Mouse (Mus musculus): Measurements from ENCODE around the gene Fbxl13. TPM values are rescaled to one million over a fixed set of nuclear protein-coding genes. Genes with fewer than 3 reads are reported as not detected.

The Fbxl13 gene
- polyA plus RNA-seq, 1 experiment from 2014 or later: 0.35 TPM

DNA sequence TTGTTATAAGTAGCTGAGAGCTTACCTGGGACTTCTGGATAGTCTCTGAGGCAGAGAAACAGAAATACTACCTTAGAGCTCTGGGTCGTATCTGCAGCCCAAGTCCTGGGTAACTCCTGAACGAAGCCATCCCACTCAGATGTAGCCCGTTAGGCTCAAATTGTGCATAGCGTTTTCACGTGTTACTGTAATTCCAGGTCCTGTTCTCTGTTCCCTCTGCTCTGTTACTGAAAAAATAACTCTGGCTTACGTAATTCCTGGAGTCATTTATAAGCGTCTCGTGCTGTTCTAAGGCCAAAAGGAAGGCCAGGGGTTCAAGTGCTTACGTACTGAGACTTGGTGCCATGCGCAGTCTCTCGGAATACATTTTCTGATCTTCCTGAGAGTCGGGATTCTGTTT is 177.3 kb downstream of the Fbxl13 start:
- no peak overlapping the region for H3K27ac ChIP-seq (ENCODE audit: low read depth)
- H3K9me3 ChIP-seq (ENCODE audit: control insufficient read depth, low read length): no peaks in the 10 kb centered on the region
- H3K9ac ChIP-seq (ENCODE audit: low read length): no peak overlapping the region
- H3K36me3 ChIP-seq (ENCODE audit: control insufficient read depth, insufficient read depth, low read length): no peaks in the 10 kb centered on the region
- DNase-seq (ENCODE audit: low spot score) (no peak), ATAC-seq (replicated peaks; ENCODE audit: low FRiP score, low TSS enrichment, low read depth) (no peak)
- no peaks in the 10 kb centered on the region for H3K4me1 ChIP-seq (replicated peaks; ENCODE audit: control insufficient read depth, insufficient read depth, low read length)
- H3K4me2 ChIP-seq (ENCODE audit: low read length): no peak overlapping the region
- 80% methylated on average over 12 of the region's 12 CpGs for WGBS
- no peaks in the 10 kb centered on the region for H3K27me3 ChIP-seq (replicated peaks; ENCODE audit: control insufficient read depth, insufficient read depth, low read length)
- no peak overlapping the region for H3K4me3 ChIP-seq (ENCODE audit: low read depth, low read length)

DNA sequence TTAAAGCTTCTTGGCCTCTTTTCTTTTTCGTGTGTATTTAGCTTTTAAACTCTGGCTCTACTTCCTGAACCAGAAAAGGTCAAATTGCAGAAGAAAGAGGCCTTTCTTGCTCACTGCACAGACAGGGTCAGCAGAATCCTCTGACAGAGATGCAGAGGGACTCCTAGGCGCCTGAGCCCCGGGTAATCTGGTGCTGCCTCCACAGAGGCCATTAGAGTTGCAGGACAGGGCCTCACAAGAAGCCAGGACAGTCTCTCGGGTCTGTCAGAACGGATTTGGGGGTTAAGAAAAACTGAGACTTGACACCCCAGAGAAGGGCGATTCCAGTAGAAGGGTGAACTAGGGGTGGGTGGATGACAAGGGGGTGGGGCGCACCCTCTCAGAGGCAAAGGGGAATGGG is 178.0 kb downstream of the Fbxl13 start:
- DNase-seq (ENCODE audit: low spot score): no peak

DNA sequence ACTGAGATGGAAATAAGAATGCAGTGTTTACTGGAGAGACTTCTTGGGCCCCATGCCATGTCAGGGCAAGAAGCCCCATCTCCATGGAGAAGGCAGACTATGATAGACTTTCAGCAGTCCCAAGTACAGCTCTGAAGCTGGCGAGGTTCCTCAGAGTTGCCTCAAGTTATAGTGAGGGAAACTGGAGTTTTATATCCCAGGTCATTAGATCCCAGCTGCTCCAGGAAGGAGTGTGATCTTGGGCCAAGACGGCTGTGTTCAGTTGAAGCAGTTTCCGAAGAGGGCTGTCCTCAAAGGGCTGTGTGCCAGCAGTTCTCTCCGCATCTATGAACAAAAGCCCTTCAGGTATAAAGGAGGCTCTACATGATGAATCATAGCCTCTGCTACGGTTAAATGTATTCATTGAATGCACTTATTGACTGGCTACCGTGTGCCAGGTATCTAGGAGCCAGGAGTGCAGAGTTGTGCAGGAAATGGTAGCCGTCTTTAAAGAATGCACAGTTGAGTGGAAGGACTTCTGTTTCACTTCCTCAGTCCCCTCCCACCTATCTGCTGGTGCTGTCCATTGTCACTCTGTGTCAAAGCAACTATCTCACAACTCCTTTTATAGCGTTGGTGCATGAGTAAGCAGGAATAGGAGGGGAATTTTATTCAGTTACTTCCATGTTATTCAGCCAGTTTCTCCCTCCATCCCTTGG is 204.5 kb downstream of the Fbxl13 start:
- H3K9me3 ChIP-seq (ENCODE audit: control insufficient read depth, low read length): no peaks in the 10 kb centered on the region
- H3K4me2 ChIP-seq (ENCODE audit: low read length): no peak overlapping the region
- no peak for ATAC-seq (replicated peaks; ENCODE audit: low FRiP score, low TSS enrichment, low read depth)
- no peak overlapping the region for H3K4me3 ChIP-seq (ENCODE audit: low read depth, low read length)
- no peaks in the 10 kb centered on the region for H3K27me3 ChIP-seq (replicated peaks; ENCODE audit: control insufficient read depth, insufficient read depth, low read length)
- no peak overlapping the region for H3K9ac ChIP-seq (ENCODE audit: low read length)
- DNase-seq (ENCODE audit: low spot score): no peak
- H3K4me1 ChIP-seq (replicated peaks; ENCODE audit: control insufficient read depth, insufficient read depth, low read length): peaks cover 9% of the 10 kb centered on the region; the same call in 1 of the 2 replicates
- no peaks in the 10 kb centered on the region for H3K36me3 ChIP-seq (ENCODE audit: control insufficient read depth, insufficient read depth, low read length)
- 68% methylated on average over 8 of the region's 8 CpGs for WGBS
- H3K27ac ChIP-seq (ENCODE audit: low read depth): peak overlapping the region; percentile 38; the same call in 1 of the 2 replicates

More for the DNA sequence above, 178.0 kb downstream of the Fbxl13 start:
- ATAC-seq (replicated peaks; ENCODE audit: low FRiP score, low TSS enrichment, low read depth): no peak
- Histone ChIP-seq H3K9me3 (ENCODE audit: control insufficient read depth, low read length) (no peaks in the 10 kb centered on the region), H3K4me2 (ENCODE audit: low read length) (no peak overlapping the region), H3K4me1 (replicated peaks; ENCODE audit: control insufficient read depth, insufficient read depth, low read length) (no peaks in the 10 kb centered on the region), H3K27ac (ENCODE audit: low read depth) (no peak overlapping the region), H3K9ac (ENCODE audit: low read length) (no peak overlapping the region), H3K36me3 (ENCODE audit: control insufficient read depth, insufficient read depth, low read length) (no peaks in the 10 kb centered on the region), H3K27me3 (replicated peaks; ENCODE audit: control insufficient read depth, insufficient read depth, low read length) (no peaks in the 10 kb centered on the region), H3K4me3 (ENCODE audit: low read depth, low read length) (no peak overlapping the region)
- 63% methylated on average over 7 of the region's 7 CpGs for WGBS

DNA sequence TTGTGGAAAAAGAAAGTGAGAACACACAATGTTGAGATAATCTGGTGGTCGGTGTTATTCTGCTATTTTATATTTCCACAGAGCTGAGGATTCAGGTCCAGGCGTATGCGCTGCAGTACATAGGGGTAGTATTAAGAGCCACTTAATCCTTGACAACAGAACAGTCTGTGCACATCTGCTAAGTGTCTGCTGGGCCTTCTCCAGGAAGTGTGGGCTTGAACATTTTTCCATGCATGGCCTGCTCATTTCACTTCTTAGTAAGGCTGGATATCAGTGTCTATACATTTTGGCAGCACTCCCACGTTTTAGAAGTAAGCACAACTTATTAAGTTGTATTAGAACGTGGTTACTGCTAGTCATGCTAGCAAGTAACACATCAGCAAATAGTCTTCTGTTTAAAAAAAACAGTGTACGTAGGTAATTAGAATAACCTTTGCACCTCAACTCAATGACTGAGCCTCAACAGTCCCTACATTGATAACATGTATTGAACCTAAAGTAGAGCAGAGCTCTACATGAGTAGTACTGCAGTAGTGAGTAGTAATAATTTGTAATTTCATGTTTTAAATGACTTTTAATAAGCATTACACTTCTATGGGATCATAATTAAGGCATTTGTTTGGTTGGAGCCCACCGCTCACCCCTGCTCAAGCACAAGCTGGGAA is 205.9 kb downstream of the Fbxl13 start:
- H3K4me1 ChIP-seq (replicated peaks; ENCODE audit: control insufficient read depth, insufficient read depth, low read length): peaks cover 9% of the 10 kb centered on the region; the same call in 1 of the 2 replicates
- H3K4me2 ChIP-seq (ENCODE audit: low read length): no peak overlapping the region
- no peak overlapping the region for H3K4me3 ChIP-seq (ENCODE audit: low read depth, low read length)
- H3K27ac ChIP-seq (ENCODE audit: low read depth): no peak overlapping the region
- H3K9me3 ChIP-seq (ENCODE audit: control insufficient read depth, low read length): no peaks in the 10 kb centered on the region
- DNase-seq (ENCODE audit: low spot score) (no peak), ATAC-seq (replicated peaks; ENCODE audit: low FRiP score, low TSS enrichment, low read depth) (no peak)
- H3K27me3 ChIP-seq (replicated peaks; ENCODE audit: control insufficient read depth, insufficient read depth, low read length): no peaks in the 10 kb centered on the region
- no peaks in the 10 kb centered on the region for H3K36me3 ChIP-seq (ENCODE audit: control insufficient read depth, insufficient read depth, low read length)
- H3K9ac ChIP-seq (ENCODE audit: low read length): no peak overlapping the region
- 68% methylated on average over 7 of the region's 7 CpGs for WGBS

DNA sequence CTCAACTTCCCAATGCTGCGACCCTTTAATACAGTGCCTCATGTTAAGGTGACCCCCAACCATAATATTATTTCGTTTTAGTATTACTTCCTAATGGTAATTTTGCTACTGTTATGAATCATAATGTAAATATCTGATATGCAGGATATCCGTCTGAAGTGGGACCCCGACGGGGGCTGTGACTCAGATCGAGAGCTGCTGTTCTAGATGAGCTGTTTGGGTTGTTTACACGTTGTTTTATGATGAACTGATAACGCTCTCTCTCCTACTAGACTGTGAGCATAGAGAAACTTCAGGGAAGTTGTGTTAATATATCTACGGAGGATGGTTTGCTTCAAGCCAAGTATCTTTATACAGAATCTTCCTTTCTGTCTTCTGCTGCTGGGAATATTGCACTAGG is 207.0 kb downstream of the Fbxl13 start:
- ATAC-seq (replicated peaks; ENCODE audit: low FRiP score, low TSS enrichment, low read depth) (no peak), DNase-seq (ENCODE audit: low spot score) (no peak)
- H3K36me3 ChIP-seq (ENCODE audit: control insufficient read depth, insufficient read depth, low read length): no peaks in the 10 kb centered on the region
- H3K9me3 ChIP-seq (ENCODE audit: control insufficient read depth, low read length): no peaks in the 10 kb centered on the region
- H3K27ac ChIP-seq (ENCODE audit: low read depth): no peak overlapping the region
- H3K4me3 ChIP-seq (ENCODE audit: low read depth, low read length): no peak overlapping the region
- peaks cover 9% of the 10 kb centered on the region; the same call in 1 of the 2 replicates for H3K4me1 ChIP-seq (replicated peaks; ENCODE audit: control insufficient read depth, insufficient read depth, low read length)
- H3K27me3 ChIP-seq (replicated peaks; ENCODE audit: control insufficient read depth, insufficient read depth, low read length): no peaks in the 10 kb centered on the region
- WGBS: 68% methylated on average over 9 of the region's 9 CpGs
- no peak overlapping the region for H3K9ac ChIP-seq (ENCODE audit: low read length)
- no peak overlapping the region for H3K4me2 ChIP-seq (ENCODE audit: low read length)

DNA sequence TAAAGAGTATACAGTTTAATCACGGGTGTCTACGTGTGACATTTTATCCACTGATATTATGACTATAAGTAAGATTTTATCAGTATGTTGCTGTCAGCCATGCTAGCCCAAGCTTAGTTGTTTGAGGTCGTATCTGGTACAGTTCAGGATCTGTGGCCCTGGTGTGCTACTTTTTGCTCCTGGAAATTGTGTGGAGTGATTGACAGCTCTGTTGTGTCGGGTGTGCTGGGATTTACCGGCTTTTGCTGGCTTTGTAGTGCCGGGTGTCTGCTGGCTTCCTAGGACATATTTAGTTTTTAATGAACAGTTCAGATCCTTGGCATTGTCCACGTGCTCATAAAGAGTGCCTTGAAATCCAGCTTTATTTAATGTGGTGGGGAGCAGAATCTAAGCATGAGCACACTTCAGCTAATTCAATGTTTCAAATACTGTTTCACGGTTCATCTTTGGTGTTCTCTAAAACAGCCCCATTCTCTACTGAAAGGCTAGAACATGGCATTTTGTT is 208.9 kb downstream of the Fbxl13 start:
- Histone ChIP-seq H3K4me3 (ENCODE audit: low read depth, low read length) (no peak overlapping the region), H3K9ac (ENCODE audit: low read length) (no peak overlapping the region), H3K27me3 (replicated peaks; ENCODE audit: control insufficient read depth, insufficient read depth, low read length) (no peaks in the 10 kb centered on the region), H3K4me1 (replicated peaks; ENCODE audit: control insufficient read depth, insufficient read depth, low read length) (peaks cover 9% of the 10 kb centered on the region; the same call in 1 of the 2 replicates), H3K9me3 (ENCODE audit: control insufficient read depth, low read length) (no peaks in the 10 kb centered on the region), H3K27ac (ENCODE audit: low read depth) (no peak overlapping the region), H3K4me2 (ENCODE audit: low read length) (no peak overlapping the region), H3K36me3 (ENCODE audit: control insufficient read depth, insufficient read depth, low read length) (no peaks in the 10 kb centered on the region)
- ATAC-seq (replicated peaks; ENCODE audit: low FRiP score, low TSS enrichment, low read depth) (no peak), DNase-seq (ENCODE audit: low spot score) (no peak)
- WGBS: 82% methylated on average over 8 of the region's 8 CpGs

DNA sequence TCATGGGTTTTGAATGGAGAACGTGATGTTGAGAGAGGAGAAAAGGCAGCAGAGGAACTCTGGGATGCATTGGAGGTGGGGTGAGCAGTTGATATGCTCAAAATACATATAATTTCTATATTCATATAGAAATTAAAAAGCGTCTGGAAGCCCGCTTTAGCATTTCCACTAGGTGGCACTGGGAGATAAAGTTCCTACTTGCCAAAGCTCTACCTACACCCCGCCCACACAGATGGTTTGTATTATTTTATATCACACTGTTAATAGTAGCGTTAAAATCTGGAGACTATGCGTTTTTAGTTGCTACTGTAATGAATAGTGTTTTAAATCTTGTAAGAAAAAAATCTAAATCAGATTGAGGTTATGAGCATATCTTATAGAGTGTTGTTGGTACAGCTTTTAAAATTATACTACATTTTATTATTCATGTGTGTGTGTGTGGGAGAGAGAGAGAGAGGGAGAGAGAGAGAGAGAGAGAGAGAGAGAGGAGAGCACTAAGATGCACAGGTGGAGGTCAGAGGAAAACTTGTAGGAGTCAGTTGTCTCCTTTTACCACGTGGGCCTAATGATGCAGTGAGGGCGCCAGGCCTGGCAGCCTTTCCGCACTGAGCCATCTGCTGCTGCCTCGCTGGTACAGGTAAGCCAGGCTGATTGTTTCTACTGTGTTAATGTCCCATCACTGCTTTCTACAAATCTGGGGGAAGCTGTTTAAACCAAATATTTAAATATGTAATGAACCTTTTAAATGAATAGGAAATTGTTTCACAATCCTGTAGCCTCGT is 211.1 kb downstream of the Fbxl13 start:
- ATAC-seq (replicated peaks; ENCODE audit: low FRiP score, low TSS enrichment, low read depth): 0 out of 2 replicates have a peak, but pooled peaks have one; percentile 55
- Histone ChIP-seq H3K4me3 (ENCODE audit: low read depth, low read length) (no peak overlapping the region), H3K36me3 (ENCODE audit: control insufficient read depth, insufficient read depth, low read length) (no peaks in the 10 kb centered on the region), H3K4me1 (replicated peaks; ENCODE audit: control insufficient read depth, insufficient read depth, low read length) (0 out of 2 replicates have a peak, but pooled peaks cover 2% of the 10 kb centered on the region), H3K9ac (ENCODE audit: low read length) (no peak overlapping the region), H3K27ac (ENCODE audit: low read depth) (no peak overlapping the region), H3K27me3 (replicated peaks; ENCODE audit: control insufficient read depth, insufficient read depth, low read length) (no peaks in the 10 kb centered on the region), H3K4me2 (ENCODE audit: low read length) (no peak overlapping the region), H3K9me3 (ENCODE audit: control insufficient read depth, low read length) (no peaks in the 10 kb centered on the region)
- DNase-seq (ENCODE audit: low spot score): no peak
- 70% methylated on average over 11 of the region's 11 CpGs for WGBS
